Mouse (Mus musculus): ENCODE results near the gene Ky.

Gene Ky

GRCm38 (mm10) chr9:102504716-102505378, 703 bp upstream of the Ky start:
- DNase-seq (ENCODE audit: low read depth) = no peak

DNA sequence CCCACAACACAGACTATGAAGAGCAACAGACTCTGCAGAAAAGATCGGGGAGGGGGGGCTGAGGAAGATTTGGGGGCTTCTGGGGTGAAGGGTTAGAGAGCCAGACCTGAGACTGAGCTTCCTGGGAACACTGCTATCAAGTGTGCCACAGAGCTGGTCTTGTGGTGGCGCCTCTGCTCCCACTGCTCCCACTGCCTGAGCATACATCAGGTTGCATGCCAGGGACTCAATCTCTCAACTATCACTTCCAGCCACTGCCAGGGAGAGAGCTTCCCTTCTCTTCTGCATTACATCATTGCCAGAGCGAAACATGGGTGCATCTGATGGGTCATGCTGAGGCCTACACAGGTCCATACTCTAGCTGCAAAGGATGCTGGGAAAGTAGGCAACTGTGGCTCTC, 2.8 kb downstream of the Ky start:
- no peak for DNase-seq (ENCODE audit: low read depth)

- DNase-seq (ENCODE audit: low read depth) = no peak
These were observed 5.9 kb downstream of the Ky start for GRCm38 (mm10) chr9:102511423-102511822.

GRCm38 (mm10) chr9:102513578-102513977, 8.0 kb downstream of the Ky start:
- DNase-seq (ENCODE audit: low read depth) = no peak

- DNase-seq (ENCODE audit: low read depth) = no peak
These were observed 12.9 kb downstream of the Ky start for GRCm38 (mm10) chr9:102518443-102518842.

GRCm38 (mm10) chr9:102521396-102521795, 15.8 kb downstream of the Ky start:
- DNase-seq (ENCODE audit: low read depth) = no peak

GRCm38 (mm10) chr9:102528106-102528505, 22.6 kb downstream of the Ky start:
- no peak for DNase-seq (ENCODE audit: low read depth)

- no peak for DNase-seq (ENCODE audit: low read depth)
These were observed 23.0 kb downstream of the Ky start for GRCm38 (mm10) chr9:102528561-102528960.

DNA sequence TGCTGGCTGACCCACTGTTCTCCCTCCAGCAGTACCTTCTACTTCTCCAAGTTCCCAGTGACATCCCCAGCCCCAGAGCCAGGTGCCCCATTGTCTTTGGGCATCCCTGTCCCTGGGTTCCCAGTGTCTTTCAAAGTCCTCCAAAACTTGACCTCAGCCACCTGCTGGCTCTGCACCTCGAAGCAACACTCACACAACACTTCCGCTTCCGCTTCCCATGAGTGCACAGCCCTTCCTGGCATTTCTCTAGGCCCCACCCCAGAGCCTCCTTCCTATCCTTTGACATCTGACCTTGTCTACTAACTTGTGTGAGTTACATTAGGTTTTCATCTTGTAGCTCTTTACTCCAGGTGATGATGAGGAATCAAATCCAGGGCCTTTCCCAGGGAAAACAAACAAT, 23.5 kb downstream of the Ky start:
- no peak for DNase-seq (ENCODE audit: low read depth)

DNA sequence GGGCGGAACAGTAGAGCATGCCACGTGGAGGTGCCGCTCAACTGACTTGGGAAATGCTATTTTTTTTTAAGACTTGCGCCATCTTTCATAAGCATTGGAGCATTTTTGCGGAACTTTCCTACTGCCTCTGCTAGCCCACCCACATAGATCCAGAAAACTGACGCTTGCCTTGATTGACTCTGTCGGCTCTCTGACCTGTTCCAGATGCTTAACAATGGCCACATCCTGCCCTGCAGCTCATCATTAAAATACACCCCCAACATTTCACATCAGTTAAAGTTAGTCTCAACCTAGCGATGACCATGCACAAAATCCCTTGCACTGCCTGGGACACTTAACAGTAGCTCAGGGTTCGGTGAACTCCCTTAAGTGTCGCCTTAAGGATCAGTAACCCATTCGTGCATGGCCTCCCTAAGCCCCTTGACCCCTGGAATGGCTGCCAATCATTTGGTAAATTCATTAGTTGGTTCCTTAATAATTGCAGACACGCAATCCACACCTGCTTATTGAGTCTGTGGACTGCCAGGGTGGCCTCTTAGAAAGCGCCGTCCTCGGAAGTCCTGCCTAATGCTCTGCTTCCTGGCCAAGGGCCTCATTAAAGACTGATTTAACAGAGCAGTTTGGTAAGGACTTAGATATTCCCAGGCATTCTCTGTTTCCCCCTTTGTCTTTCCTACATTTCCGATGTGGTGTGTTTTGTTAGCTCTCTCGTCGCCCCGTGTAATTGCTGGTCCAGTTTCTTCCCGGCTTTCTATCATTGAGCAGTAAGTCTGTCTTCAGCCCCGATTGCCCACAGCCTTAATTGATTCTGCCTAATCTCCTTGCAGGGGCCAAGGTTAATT, 25.7 kb downstream of the Ky start:
- DNase-seq (ENCODE audit: low read depth) = no peak

DNA sequence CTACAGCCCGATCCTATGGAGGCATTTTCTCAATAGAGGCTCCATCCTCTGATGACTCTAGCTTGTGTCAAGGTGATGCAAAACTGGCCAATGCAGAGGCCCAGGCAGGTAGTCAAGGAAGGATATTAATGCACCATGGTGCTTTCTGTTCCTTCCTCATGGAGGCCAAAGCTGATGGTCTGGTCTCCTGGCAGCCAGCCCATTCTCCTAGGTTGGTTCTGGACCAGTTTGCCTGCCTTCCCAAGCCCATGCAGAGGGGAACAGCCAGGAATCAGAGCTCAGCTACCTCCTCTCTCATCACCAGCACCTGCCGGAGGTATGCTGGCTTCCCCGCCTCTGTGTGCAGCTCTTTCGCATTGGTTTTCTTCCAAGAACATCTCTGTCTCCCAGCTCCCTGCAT, 31.4 kb downstream of the Ky start:
- DNase-seq (ENCODE audit: low read depth) = no peak

DNA sequence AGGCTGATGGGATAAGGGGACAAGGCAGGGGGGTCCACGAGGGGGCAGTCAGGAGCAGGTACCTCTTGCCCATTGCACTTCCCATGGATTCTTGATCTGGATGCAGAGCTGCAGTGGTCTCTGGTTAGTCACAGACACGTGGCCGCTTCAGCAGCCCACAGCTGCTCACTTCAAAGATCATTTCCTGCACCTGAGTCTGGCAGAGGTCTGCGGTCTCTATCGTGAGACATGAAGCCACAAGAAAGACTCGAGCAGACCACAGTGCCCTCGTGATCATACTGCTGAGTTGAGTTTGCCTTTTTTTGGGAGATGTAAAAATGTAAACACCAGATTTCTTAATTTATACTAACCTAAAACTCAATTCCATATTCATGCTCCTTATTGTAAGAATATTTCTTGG, 34.1 kb downstream of the Ky start:
- DNase-seq (ENCODE audit: low read depth) = no peak

DNA sequence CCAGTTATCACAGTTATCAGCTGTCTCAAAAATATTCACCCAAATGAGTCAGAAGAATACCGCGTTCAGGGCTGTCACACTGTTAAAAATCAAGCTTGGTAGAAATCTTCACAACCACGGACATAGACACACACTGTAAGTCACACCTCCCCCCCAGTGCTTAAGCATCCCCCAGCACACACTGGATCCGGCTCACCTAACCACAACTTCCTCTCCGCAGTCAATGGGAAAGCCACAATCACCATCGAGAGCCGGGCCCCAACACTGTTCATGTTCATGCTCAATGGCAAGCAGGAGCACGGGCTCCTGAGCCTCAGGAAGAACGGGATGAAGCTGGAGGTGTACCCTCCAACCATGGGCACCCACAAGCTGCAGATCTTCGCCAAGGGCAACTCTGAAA, 36.1 kb downstream of the Ky start:
- no peak for DNase-seq (ENCODE audit: low read depth)

DNA sequence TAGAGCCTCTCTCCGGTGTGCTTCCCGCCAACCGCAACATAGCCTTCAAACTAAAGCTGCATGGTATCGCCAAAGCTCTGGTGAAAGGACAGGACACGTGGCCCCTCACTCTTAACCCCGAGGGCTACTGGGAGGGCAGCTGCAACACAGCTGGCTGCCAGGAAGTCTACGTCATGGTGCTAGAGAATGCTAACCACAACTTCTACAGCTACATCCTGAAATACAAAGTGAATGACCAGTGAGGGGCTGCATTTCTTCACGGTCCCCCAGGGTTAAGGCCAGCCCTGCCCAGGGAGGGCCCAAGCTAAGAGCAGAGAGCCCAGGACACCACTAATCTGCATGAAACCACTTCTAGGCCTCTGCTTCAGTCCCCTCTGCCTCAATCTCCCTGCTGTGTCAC, 37.0 kb downstream of the Ky start:
- DNase-seq (ENCODE audit: low read depth) = no peak

DNA sequence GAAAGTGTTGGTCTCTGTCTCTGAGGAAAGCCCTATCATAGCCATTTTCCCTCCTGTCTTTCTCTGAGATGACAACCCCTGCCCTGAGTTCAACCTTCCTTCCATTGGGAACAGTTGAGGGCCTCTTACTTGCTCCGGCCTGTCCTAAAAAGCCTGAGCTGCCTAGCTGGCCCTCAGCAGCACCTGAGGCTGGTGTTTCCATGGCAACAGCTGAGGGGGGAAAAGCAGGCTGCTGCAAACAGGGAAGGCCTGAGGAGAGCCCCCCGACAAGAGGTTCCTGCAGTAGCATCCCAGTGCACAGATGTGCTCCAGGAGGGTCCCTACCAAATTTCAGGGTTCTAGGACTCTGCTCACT, 38.2 kb downstream of the Ky start:
- no peak for DNase-seq (ENCODE audit: low read depth)

DNA sequence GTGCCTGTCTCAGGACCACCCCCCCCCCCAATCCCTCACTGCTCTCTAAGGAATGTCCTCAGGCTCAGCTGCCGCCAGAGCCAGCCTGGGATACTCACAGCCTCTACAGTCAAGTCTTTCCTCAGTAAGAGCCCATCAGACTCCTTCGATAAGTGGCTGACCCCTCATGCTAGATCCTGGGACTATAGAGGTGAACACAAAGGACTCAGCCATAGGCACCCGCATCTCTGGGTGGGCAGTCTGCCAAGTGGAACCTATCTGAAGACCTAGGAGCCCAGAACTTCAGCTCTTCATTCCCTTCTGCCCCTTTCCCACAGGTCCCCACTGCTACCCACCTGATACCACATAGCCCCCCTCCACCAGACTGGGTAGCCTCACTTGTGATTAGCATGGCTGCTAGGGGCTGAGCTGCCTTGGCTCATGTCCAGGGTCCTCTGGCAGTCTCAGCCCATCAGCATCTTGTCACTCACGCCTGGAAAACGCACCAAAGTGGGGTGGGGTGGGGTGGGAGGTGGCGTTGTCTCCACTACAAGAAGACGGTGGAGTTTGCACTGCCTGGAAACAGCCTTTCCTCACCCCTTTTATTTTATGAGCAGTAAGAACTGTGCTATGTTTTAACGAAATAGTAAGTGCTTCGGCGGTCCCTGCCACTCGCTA, 38.7 kb downstream of the Ky start:
- no peak for DNase-seq (ENCODE audit: low read depth)

GRCm38 (mm10) chr9:102544773-102545366, 39.3 kb downstream of the Ky start:
- DNase-seq (ENCODE audit: low read depth) = peak; percentile 83

DNA sequence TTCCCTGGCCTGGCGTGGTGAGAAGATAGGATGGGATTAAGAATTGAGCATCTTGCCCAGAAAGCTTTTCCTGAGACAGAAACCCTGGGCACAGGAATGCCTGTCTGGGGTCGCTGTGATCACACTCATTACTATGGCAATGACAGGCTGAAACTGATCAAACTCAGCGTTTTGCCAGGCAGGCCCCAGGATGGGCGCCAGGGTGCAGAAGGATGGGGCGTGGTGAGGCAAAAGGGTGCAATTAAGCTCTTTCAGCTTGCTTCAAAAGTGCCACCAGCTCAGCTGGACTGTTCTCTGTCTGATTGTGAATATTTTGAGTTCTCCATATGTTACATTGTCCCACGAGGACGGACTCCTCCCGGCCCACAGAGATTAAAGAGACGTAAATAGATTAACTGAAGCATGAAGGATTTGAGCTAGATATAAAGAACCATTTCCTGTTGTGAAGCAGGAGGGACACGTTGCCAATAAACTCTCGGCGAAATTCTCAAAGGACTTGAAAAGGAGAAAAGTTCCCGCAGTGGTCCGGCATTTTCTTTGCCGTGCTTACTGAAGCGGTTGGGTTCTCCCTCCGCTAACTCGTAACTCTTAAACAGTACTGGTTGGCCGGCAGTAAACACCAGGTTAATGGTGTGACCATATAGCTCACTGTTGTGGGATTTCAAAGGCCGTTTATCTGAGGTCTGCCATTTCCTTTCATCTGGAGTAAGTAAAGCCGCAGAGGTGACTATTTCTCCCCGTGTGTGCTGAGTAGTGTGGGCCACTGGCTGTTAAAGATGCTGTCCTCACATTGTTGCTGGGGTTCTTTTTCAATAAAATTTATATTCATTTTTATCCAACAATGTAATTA, 40.1 kb downstream of the Ky start:
- DNase-seq (ENCODE audit: low read depth) = no peak

GRCm38 (mm10) chr9:102546256-102547027, 40.9 kb downstream of the Ky start:
- no peak for DNase-seq (ENCODE audit: low read depth)

DNA sequence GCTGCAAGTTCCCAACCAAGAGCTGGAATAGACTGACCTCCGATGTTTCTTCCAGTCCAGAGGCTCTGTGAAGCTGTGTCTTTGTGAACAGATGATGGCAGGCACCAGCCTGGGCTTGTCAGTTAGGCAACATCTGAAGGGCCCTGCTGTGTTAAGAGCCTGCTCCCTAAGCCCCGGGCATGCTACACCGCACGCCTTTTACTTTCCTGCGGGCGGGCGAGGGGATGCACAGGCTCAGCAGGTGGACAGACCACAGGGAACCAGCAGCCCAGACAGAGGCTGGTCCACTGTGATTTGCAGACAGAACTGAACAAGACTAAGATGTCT, 41.4 kb downstream of the Ky start:
- DNase-seq (ENCODE audit: low read depth) = no peak

DNA sequence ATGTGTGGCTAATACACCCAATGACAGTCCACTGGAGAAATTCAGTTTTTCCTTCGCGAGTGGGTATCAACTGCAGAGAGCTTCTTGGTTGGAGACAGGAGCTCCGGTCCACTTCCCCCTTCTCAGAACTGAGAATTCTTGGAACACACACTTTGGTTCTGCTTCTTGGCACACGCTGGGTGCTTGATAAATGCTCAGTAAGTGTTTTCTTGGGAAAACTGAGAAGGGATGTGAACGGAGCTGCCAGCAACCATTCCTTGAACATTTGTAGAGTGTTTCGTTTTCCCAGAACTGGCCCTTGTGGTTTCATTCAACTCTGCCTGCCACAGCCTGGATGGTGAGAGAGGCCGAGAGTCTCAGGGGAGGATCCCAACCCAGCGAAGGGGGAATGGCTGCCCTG, 43.7 kb downstream of the Ky start:
- peak; percentile 5 for DNase-seq (ENCODE audit: low read depth)

Data from NIH3T3 (cell line).